Mouse (Mus musculus): ENCODE results near the gene Olfr874. TPM values are rescaled to one million over a fixed set of nuclear protein-coding genes. Genes with fewer than 3 reads are reported as not detected.
"Not testable (repeated sequence)": the region's sequence is repeated elsewhere in the genome, so short reads cannot be mapped to it uniquely, and the experiment has no call there.

The Olfr874 gene
- total RNA-seq (2021): not detected

- DNase-seq: no peak
Measured at GRCm38 (mm10) chr9:37744806-37745205, at the start of gene Olfr874. Gene Olfr874, plus strand, starts transcription at chr9:37745106.

- no peak for DNase-seq
Measured at GRCm38 (mm10) chr9:37716150-37716549, 28.8 kb upstream of the Olfr874 start, which contains the start of gene Olfr160. Gene Olfr160, minus strand, starts transcription at chr9:37716250.

- no peak for DNase-seq
Measured at GRCm38 (mm10) chr9:37734310-37734709, 10.6 kb upstream of the Olfr874 start.

GRCm38 (mm10) chr9:37750319-37751075 is 5.6 kb downstream of the Olfr874 start:
- no peak for DNase-seq

- no peak for DNase-seq
Measured at GRCm38 (mm10) chr9:37751467-37751866, 6.6 kb downstream of the Olfr874 start.

GRCm38 (mm10) chr9:37752006-37752405 is 7.1 kb downstream of the Olfr874 start:
- no peak for DNase-seq

- DNase-seq: no peak
Measured at GRCm38 (mm10) chr9:37761728-37762127, 16.8 kb downstream of the Olfr874 start.

- no peak for DNase-seq
Measured at GRCm38 (mm10) chr9:37762541-37762940, 17.6 kb downstream of the Olfr874 start.

GRCm38 (mm10) chr9:37770661-37771060 is 25.8 kb downstream of the Olfr874 start:
- DNase-seq: no peak

- no peak for DNase-seq
Measured at GRCm38 (mm10) chr9:37771759-37772158, 26.9 kb downstream of the Olfr874 start, which contains the start of gene Olfr875. Gene Olfr875, plus strand, starts transcription at chr9:37771857.

GRCm38 (mm10) chr9:37782766-37783260 is 37.9 kb downstream of the Olfr874 start:
- peak; percentile 24 for DNase-seq

- DNase-seq: not testable (repeated sequence)
Measured at GRCm38 (mm10) chr9:37783394-37784387, 38.8 kb downstream of the Olfr874 start.

- DNase-seq: no peak
Measured at GRCm38 (mm10) chr9:37786411-37786810, 41.5 kb downstream of the Olfr874 start.

Other genes with a start within 250 kb of the Olfr874 start
- gene Esam, start 217.0 kb upstream of the Olfr874 start, total RNA-seq (2021): 10 to 100 TPM; 88.8 to 91.3 TPM
- 1 to 10 TPM; 6.4 to 7.9 TPM for gene Vsig2, start 205.9 kb upstream of the Olfr874 start, total RNA-seq (2021)
- gene Nrgn, start 192.2 kb upstream of the Olfr874 start, total RNA-seq (2021): 1 to 10 TPM; 2.0 to 3.1 TPM
- 1 to 10 TPM; 6.5 to 6.6 TPM for gene Siae, start 189.4 kb upstream of the Olfr874 start, total RNA-seq (2021)
- 1 to 10 TPM; 2.4 to 4.5 TPM for gene Spa17, start 131.4 kb upstream of the Olfr874 start, total RNA-seq (2021)
- 10 to 100 TPM; 60.8 to 61.8 TPM for gene Tbrg1, start 87.8 kb upstream of the Olfr874 start, total RNA-seq (2021)
- gene Panx3, start 75.9 kb upstream of the Olfr874 start, total RNA-seq (2021): not detected
- not detected for gene Olfr160, start 28.9 kb upstream of the Olfr874 start, total RNA-seq (2021)
- not detected for gene Olfr875, start 26.8 kb downstream of the Olfr874 start, total RNA-seq (2021)
- not detected for gene Olfr876, start 57.9 kb downstream of the Olfr874 start, total RNA-seq (2021)
- gene Olfr877, start 109.2 kb downstream of the Olfr874 start, total RNA-seq (2021): not detected
- gene Olfr145, start 151.6 kb downstream of the Olfr874 start, total RNA-seq (2021): not detected
- not detected for gene Olfr878, start 172.7 kb downstream of the Olfr874 start, total RNA-seq (2021)
- gene Olfr881, start 246.7 kb downstream of the Olfr874 start, total RNA-seq (2021): not detected